Mouse (Mus musculus) ES-E14 (cell line): ENCODE data around the gene Cdc123. TPM values are rescaled to one million over a fixed set of nuclear protein-coding genes. Genes with fewer than 3 reads are reported as not detected.

Source experiments
- DNase-seq: peaks from one replicate; pipeline ENCODE4 v3.0.0-alpha.2; 2013; ENCODE audit warnings: low read depth, low spot score
- H3K27ac ChIP-seq: 2 replicates; pipeline ENCODE4 v1.5.1; 2012; ENCODE audit warnings: low read depth, mild to moderate bottlenecking, low read length, moderate library complexity, mixed read lengths; ENCODE audit not compliant: poor library complexity, insufficient read depth, severe bottlenecking
- H3K36me3 ChIP-seq: 2 replicates; pipeline ENCODE4 v1.6.1; 2012; ENCODE audit warnings: mild to moderate bottlenecking, low read length, moderate library complexity, mixed read lengths; ENCODE audit not compliant: control insufficient read depth, poor library complexity, insufficient read depth, severe bottlenecking
- H3K4me1 ChIP-seq, 2 experiments: fragments of 150-350 bp in 1 of 2; sonication (generic) in 1 of 2; 2 replicates each; pipeline ENCODE4 v1.6.1; 2012; ENCODE audit warnings: low read length in 2 of 2, mild to moderate bottlenecking in 1 of 2, mixed read lengths in 1 of 2; ENCODE audit not compliant: control insufficient read depth in 2 of 2, insufficient read depth in 2 of 2, poor library complexity in 1 of 2
- H3K4me3 ChIP-seq, 2 experiments: fragments of 150-350 bp in 1 of 2; sonication (generic) in 1 of 2; 2 replicates each; pipeline ENCODE4 v1.5.1; 2012; ENCODE audit warnings: low read length in 2 of 2, low read depth in 1 of 2, mild to moderate bottlenecking in 1 of 2, mixed read lengths in 1 of 2; ENCODE audit not compliant: insufficient read depth in 1 of 2, poor library complexity in 1 of 2, severe bottlenecking in 1 of 2
- H3K9ac ChIP-seq: 2 replicates; pipeline ENCODE4 v1.6.1; 2012; ENCODE audit warnings: low read depth, mild to moderate bottlenecking, low read length, mixed read lengths; ENCODE audit not compliant: poor library complexity, insufficient read depth, severe bottlenecking
- H3K9me3 ChIP-seq: fragments of 150-350 bp; sonication (generic); 2 replicates; pipeline ENCODE4 v1.6.1; 2012; ENCODE audit warnings: low read depth, mild to moderate bottlenecking, low read length; ENCODE audit not compliant: control insufficient read depth, insufficient read depth
- CHD2 ChIP-seq: IDR thresholded peaks from 2 replicates; pipeline ENCODE4 v1.6.1; 2014; ENCODE audit warnings: mild to moderate bottlenecking, low read depth, low read length, inconsistent platforms
- HCFC1 ChIP-seq: IDR thresholded peaks from 2 replicates; pipeline ENCODE4 v1.6.1; 2012; ENCODE audit warnings: low read length, inconsistent platforms, borderline replicate concordance; ENCODE audit not compliant: insufficient read depth
- MAFK ChIP-seq: IDR thresholded peaks from 2 replicates; pipeline ENCODE4 v1.6.1; 2014; ENCODE audit warnings: mild to moderate bottlenecking, low read depth, low read length, inconsistent platforms; ENCODE audit not compliant: insufficient read depth
- ZC3H11A ChIP-seq: IDR thresholded peaks from 2 replicates; pipeline ENCODE4 v1.6.1; 2012; ENCODE audit warnings: low read depth, mild to moderate bottlenecking, inconsistent platforms, low read length, borderline replicate concordance
- ZNF384 ChIP-seq: IDR thresholded peaks from 2 replicates; pipeline ENCODE4 v1.6.1; 2012; ENCODE audit warnings: low read depth, low read length, inconsistent platforms
- in situ Hi-C, 2 experiments: fragments of 600-800 bp; cut with MboI; formaldehyde crosslinking; loops; one replicate each; pipeline ENCODE4 v1.15.1; 2025; ENCODE audit warnings: low sequenced_read_pairs in 2 of 2, inconsistent platforms in 1 of 2; ENCODE audit not compliant: unreplicated experiment in 2 of 2
- total RNA-seq: library from RNA; depleted of rRNA; stranded (reverse); fragments of 300-350 nt; gene quantifications from 2 replicates; pipeline ENCODE4 v1.2.3, GENCODE M21; 2012

The Cdc123 gene
- total RNA-seq, 1 experiment, result 147 TPM

- DNase-seq, result no peak
- H3K4me1 ChIP-seq, result peaks cover 0 to 2% of the 10 kb centered on the region in 2 experiments; a peak in 1 of 4 replicates
- H3K4me3 ChIP-seq, result no peak overlapping the region
- no peak overlapping the region for H3K27ac ChIP-seq
- peaks cover 27% of the 10 kb centered on the region for H3K36me3 ChIP-seq
- no peak overlapping the region for H3K9ac ChIP-seq
- in situ Hi-C loops, result no loop called here
- no peaks in the 10 kb centered on the region for H3K9me3 ChIP-seq
- TF ChIP-seq HCFC1 (no peak), CHD2 (no peak), ZNF384 (no peak), ZC3H11A (no peak), MAFK (no peak)
These were observed 32.5 kb upstream of the Cdc123 start for GRCm38 (mm10) chr2:5877446-5877845.

GRCm38 (mm10) chr2:5869746-5870145 is 24.8 kb upstream of the Cdc123 start:
- in situ Hi-C loops, result no loop called here
- H3K4me3 ChIP-seq, result no peak overlapping the region
- DNase-seq, result no peak

GRCm38 (mm10) chr2:5867681-5868080 is 22.7 kb upstream of the Cdc123 start:
- Histone ChIP-seq H3K36me3 (peaks cover 18% of the 10 kb centered on the region), H3K27ac (no peak overlapping the region), H3K4me1 (no peaks in the 10 kb centered on the region), H3K4me3 (no peak overlapping the region), H3K9me3 (no peaks in the 10 kb centered on the region), H3K9ac (no peak overlapping the region)
- in situ Hi-C loops, result no loop called here
- no peak for TF ChIP-seq ZC3H11A
- no peak for TF ChIP-seq HCFC1
- no peak for TF ChIP-seq MAFK
- no peak for TF ChIP-seq CHD2
- no peak for TF ChIP-seq ZNF384
- DNase-seq, result no peak

More at GRCm38 (mm10) chr2:5869746-5870145, 24.8 kb upstream of the Cdc123 start:
- Histone ChIP-seq H3K36me3 (peaks cover 16% of the 10 kb centered on the region), H3K4me1 (peaks cover 0 to 2% of the 10 kb centered on the region in 2 experiments; a peak in 1 of 4 replicates), H3K9ac (no peak overlapping the region), H3K27ac (no peak overlapping the region), H3K9me3 (no peaks in the 10 kb centered on the region)
- TF ChIP-seq ZNF384 (no peak), CHD2 (no peak), MAFK (no peak), ZC3H11A (no peak), HCFC1 (no peak)

GRCm38 (mm10) chr2:5862834-5863233 is 17.9 kb upstream of the Cdc123 start, which contains the start of gene Gm13199:
Gm13199 (minus strand) TSS chr2:5862934.
- no peak within 1 kb of the TSS for H3K27ac ChIP-seq
- peaks cover 29% of the 10 kb centered on the region for H3K36me3 ChIP-seq
- H3K4me3 ChIP-seq, result no peak within 1 kb of the TSS
- no peak for TF ChIP-seq CHD2
- no peak for TF ChIP-seq ZNF384
- TF ChIP-seq HCFC1, result no peak
- TF ChIP-seq ZC3H11A, result no peak
- TF ChIP-seq MAFK, result no peak
- in situ Hi-C loops, result no loop called here
- H3K9me3 ChIP-seq, result no peaks in the 10 kb centered on the region
- no peaks in the 10 kb centered on the region for H3K4me1 ChIP-seq
- no peak within 1 kb of the TSS for H3K9ac ChIP-seq
- DNase-seq, result no peak

GRCm38 (mm10) chr2:5851866-5852265 is 6.9 kb upstream of the Cdc123 start:
- no peak for DNase-seq
- H3K36me3 ChIP-seq, result peaks cover 13% of the 10 kb centered on the region
- in situ Hi-C loops, result no loop called here
- no peak overlapping the region for H3K4me3 ChIP-seq
- H3K27ac ChIP-seq, result no peak overlapping the region
- H3K9me3 ChIP-seq, result no peaks in the 10 kb centered on the region
- TF ChIP-seq MAFK (no peak), ZC3H11A (no peak), ZNF384 (no peak), HCFC1 (no peak), CHD2 (no peak)
- H3K4me1 ChIP-seq, result peaks cover 0 to 5% of the 10 kb centered on the region in 2 experiments; a peak in 2 of 4 replicates
- no peak overlapping the region for H3K9ac ChIP-seq
